Comparison of ENCODE assay signal across 8 mouse cellular contexts in the genomic region with DNA sequence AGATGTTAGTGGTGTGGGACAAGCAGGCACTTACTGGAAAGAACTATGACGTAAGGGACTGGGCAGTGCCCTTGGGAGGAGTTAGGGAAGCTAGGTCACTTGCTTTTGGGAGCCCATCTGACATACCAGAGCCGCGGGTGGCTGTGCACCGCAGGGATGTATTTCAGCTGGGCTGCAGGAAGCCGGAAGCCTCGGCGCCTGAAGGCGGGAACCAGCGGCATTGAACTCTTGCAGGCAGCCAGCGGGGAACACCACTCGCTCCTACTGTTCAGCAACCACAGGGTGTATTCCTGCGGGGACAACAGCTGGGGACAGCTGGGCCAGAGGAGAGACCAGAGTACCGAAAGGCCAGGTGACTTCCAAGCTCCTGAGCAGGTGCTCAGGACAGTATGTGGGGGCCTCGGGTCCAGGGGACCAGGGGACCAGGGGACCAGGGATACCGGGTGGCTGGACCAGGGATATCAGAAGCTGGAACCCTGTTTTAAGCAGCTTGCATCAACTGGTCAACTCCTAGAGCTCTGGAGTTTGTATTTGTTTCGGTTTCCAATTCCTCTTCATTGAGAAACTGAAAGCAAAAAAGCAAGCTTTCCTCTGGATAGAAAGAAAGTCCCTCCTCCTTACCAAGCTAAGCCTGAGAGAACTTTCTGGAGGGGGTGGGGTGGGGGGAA. TPM values are rescaled to one million over a fixed set of nuclear protein-coding genes. Genes with fewer than 3 reads are reported as not detected.
DNase-seq lines count a peak whose midpoint lies in the region; ATAC-seq lines count a peak whose summit lies in the region.

A gene (plus strand): TSS at position 120 of the 668 bp plus-strand sequence.

- DNase-seq in MN1 (ENCODE audit: low spot score), result peak; percentile 65
- peak; percentile 10 for DNase-seq in cerebellum, adult 8-10 months
- peak; percentile 52 for DNase-seq in forelimb bud, embryonic 11.5 days (ENCODE audit: low read depth, low spot score)
- peak; percentile 36 to 50 for DNase-seq in layer of hippocampus, postnatal 10 days (ENCODE audit: low spot score in 2 of 2)
- DNase-seq in lung, postnatal 10 days, result peak; percentile 82
- DNase-seq in ovary, postnatal 14 days (ENCODE audit: low spot score), result peak; percentile 36
- peak; percentile 76 for DNase-seq in thymus, postnatal 25 days

- peak; percentile 94 to 95 for ATAC-seq in hematopoietic stem cell, adult 5-6 weeks (replicated peaks in 1 of 2; ENCODE audit: insufficient read depth in 1 of 2, low FRiP score in 2 of 2, low TSS enrichment in 1 of 2, low read depth in 1 of 2, poor library complexity in 2 of 2, severe bottlenecking in 2 of 2)

RNA-seq across cellular contexts. Expression of the gene that starts here (rescaled TPM):
- 29.0 and 35.5 TPM in 2 replicates for total RNA-seq in hematopoietic stem cell, adult 5-6 weeks (2017)
- total RNA-seq in layer of hippocampus, postnatal 10 days (2021), result 1 to 10 TPM; 2.9 to 3.2 TPM

Comparison
In these comparisons a context has a peak if more than half of its experiments do, and no peak if none do; other contexts are left out.
1. Peak in every context shown above with its lines: DNase-seq and ATAC-seq.
2. DNase-seq: peak in every context shown above with its lines; median percentile 82 in lung, postnatal 10 days; 76 in thymus, postnatal 25 days; 65 in MN1; 52 in forelimb bud, embryonic 11.5 days; 43 in layer of hippocampus, postnatal 10 days; 36 in ovary, postnatal 14 days; 10 in cerebellum, adult 8-10 months.